Mouse (Mus musculus) liver, embryonic 12.5 days (tissue): ENCODE measurements around the gene Frmd5. TPM values are rescaled to one million over a fixed set of nuclear protein-coding genes. Genes with fewer than 3 reads are reported as not detected.
"Not testable (repeated sequence)": the region's sequence is repeated elsewhere in the genome, so short reads cannot be mapped to it uniquely, and the experiment has no call there.

ENCODE experiments used
- ATAC-seq: fragments of 200-750 bp; cut with Nextera tagmentation; 2 replicates; pipeline ENCODE4 v1.8.0; 2017; ENCODE audit warnings: moderate number of reproducible peaks, mild to moderate bottlenecking, moderate library complexity
- H3K27ac ChIP-seq: fragments of 300-500 bp; sonication (generic); 2 replicates; pipeline ENCODE4 v1.5.1; 2016; ENCODE audit warnings: mild to moderate bottlenecking
- H3K27me3 ChIP-seq: fragments of 300-500 bp; sonication (generic); replicated peaks from 2 replicates; pipeline ENCODE4 v1.6.1; 2016; ENCODE audit warnings: mild to moderate bottlenecking, moderate library complexity
- H3K36me3 ChIP-seq: fragments of 300-500 bp; sonication (generic); 2 replicates; pipeline ENCODE4 v1.6.1; 2016; ENCODE audit warnings: mild to moderate bottlenecking, moderate library complexity
- H3K4me1 ChIP-seq: fragments of 300-500 bp; sonication (generic); 2 replicates; pipeline ENCODE4 v1.6.1; 2016
- H3K4me2 ChIP-seq: fragments of 300-500 bp; sonication (generic); 2 replicates; pipeline ENCODE4 v1.6.1; 2016; ENCODE audit warnings: mild to moderate bottlenecking, moderate library complexity
- H3K4me3 ChIP-seq: fragments of 300-500 bp; sonication (generic); 2 replicates; pipeline ENCODE4 v1.5.1; 2016; ENCODE audit warnings: mild to moderate bottlenecking, moderate library complexity
- H3K9ac ChIP-seq: fragments of 300-500 bp; sonication (generic); 2 replicates; pipeline ENCODE4 v1.6.1; 2016; ENCODE audit warnings: mild to moderate bottlenecking, moderate library complexity
- H3K9me3 ChIP-seq: fragments of 300-500 bp; sonication (generic); replicated peaks from 2 replicates; pipeline ENCODE4 v1.6.1; 2016; ENCODE audit warnings: mild to moderate bottlenecking, moderate library complexity
- WGBS: fragments of 180-500 bp; shearing (Covaris S2); methylation state at CpG from one replicate; pipeline ENCODE4 v1.1.7; 2016; ENCODE audit not compliant: insufficient replicate concordance; 5-methylcytosine and 5-hydroxymethylcytosine counted together
- polyA plus RNA-seq: library from polyadenylated mRNA; unstranded; fragments of >200 nt; fragmentation: Nextera tagmentation; extraction: Ambion mirVana; gene quantifications from 2 replicates; pipeline ENCODE4 v1.2.1, GENCODE M21; 2016

Gene Frmd5
- polyA plus RNA-seq, 1 experiment from 2014 or later = 0.25 TPM

- H3K9ac ChIP-seq = peak overlapping the region; percentile 82
- no peaks in the 10 kb centered on the region for H3K9me3 ChIP-seq
- H3K36me3 ChIP-seq = peaks cover 63% of the 10 kb centered on the region
- WGBS = 9% methylated on average over 12 of the region's 12 CpGs
- ATAC-seq = no peak
- peak overlapping the region; percentile 71 for H3K4me3 ChIP-seq
- peak overlapping the region; percentile 72 for H3K4me2 ChIP-seq
- H3K4me1 ChIP-seq = peaks cover 51% of the 10 kb centered on the region
- peak overlapping the region; percentile 15; the same call in 1 of the 2 replicates for H3K27ac ChIP-seq
- no peaks in the 10 kb centered on the region for H3K27me3 ChIP-seq
Observed at GRCm38 (mm10) chr2:121507173-121507950, 299.5 kb downstream of the Frmd5 start.

- peak within 1 kb of the TSS; percentile 82 for H3K9ac ChIP-seq
- H3K4me2 ChIP-seq = peak within 1 kb of the TSS; percentile 72
- 2% methylated on average over 42 of the region's 42 CpGs for WGBS
- H3K4me1 ChIP-seq = peaks cover 42% of the 10 kb centered on the region
- H3K9me3 ChIP-seq, H3K27me3 ChIP-seq: not testable (repeated sequence)
- H3K36me3 ChIP-seq = peaks cover 52% of the 10 kb centered on the region
- H3K27ac ChIP-seq = peak within 1 kb of the TSS; percentile 79
- H3K4me3 ChIP-seq = peak within 1 kb of the TSS; percentile 71
- ATAC-seq = peak; percentile 95
Observed at GRCm38 (mm10) chr2:121505942-121506882, 300.7 kb downstream of the Frmd5 start, which contains the start of the genes Mfap1a and Wdr76. Gene Mfap1a (minus strand): TSS chr2:121506665. Gene Wdr76 (plus strand): TSS chr2:121506723.

GRCm38 (mm10) chr2:121501550-121501949, 305.3 kb downstream of the Frmd5 start:
- WGBS = 78% methylated on average over 4 of the region's 6 CpGs
- peaks cover 23% of the 10 kb centered on the region for H3K36me3 ChIP-seq
- not testable (repeated sequence) for H3K4me3 ChIP-seq, ATAC-seq, H3K27me3 ChIP-seq, H3K4me1 ChIP-seq, H3K9me3 ChIP-seq, H3K9ac ChIP-seq, H3K4me2 ChIP-seq, H3K27ac ChIP-seq

Other genes with a start within 250 kb of the Frmd5 start
- gene Casc4, start 59.9 kb upstream of the Frmd5 start, polyA plus RNA-seq = 9.8 and 11.8 TPM in 2 replicates
- 26.7 and 30.5 TPM in 2 replicates for gene Ctdspl2, start 148.9 kb upstream of the Frmd5 start, polyA plus RNA-seq
- gene Mageb3, start 149.0 kb upstream of the Frmd5 start, polyA plus RNA-seq = 0.05 and 0.10 TPM in 2 replicates
- gene Eif3j1, start 221.5 kb upstream of the Frmd5 start, polyA plus RNA-seq = 16.4 and 17.0 TPM in 2 replicates